Comparison of ENCODE assay signal across 18 mouse cellular contexts in the genomic region with DNA sequence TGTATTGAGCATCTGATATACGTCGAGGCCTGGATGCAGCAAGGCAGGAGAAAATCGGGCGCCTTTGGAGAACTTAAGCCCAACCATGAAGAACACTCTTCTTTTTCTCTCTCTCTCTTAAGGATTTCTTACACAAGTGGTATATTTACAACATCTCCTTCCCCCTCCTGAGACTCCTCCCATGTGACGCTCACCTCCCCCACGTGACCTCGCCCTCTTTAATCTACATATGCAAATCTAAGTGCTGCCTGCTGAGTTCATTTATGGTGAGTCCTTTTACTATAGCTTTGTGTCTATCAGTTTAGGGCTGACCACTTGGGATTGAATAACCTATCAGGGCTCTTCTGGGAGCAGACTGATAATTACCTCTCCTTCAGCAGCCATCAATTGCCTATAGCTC.
DNase-seq lines count a peak whose midpoint lies in the region; ATAC-seq and TF ChIP-seq lines count a peak whose summit lies in the region.
"Had no signal": no experiment of that assay in that cellular context is flagged by ENCODE, and none has a peak within 500 bp of the region (broad histone marks: within the 10 kb centered on the region; RNA-seq: fewer than 3 reads in every experiment).

No protein-coding gene starts in this region.

- TF ChIP-seq CTCF in lung, postnatal 0 days (IDR thresholded peaks at IDR 0.05) = no peak

- H3K9ac ChIP-seq in forebrain, embryonic 11.5 days (ENCODE audit: low read length) = no peak overlapping the region
- H3K9ac ChIP-seq in forebrain, embryonic 15.5 days (replicated peaks) = no peak overlapping the region
- H3K9ac ChIP-seq in midbrain, embryonic 13.5 days (replicated peaks) = no peak overlapping the region
- no peak overlapping the region for H3K9ac ChIP-seq in midbrain, embryonic 11.5 days (ENCODE audit: low read length)
- no peak overlapping the region for H3K9ac ChIP-seq in limb, embryonic 12.5 days (replicated peaks)
- H3K9ac ChIP-seq in lung, postnatal 0 days (replicated peaks; ENCODE audit: low read depth) = no peak overlapping the region
- H3K9ac ChIP-seq: embryonic facial prominence, embryonic 15.5 days had no signal

- no peak for ATAC-seq in forebrain, embryonic 11.5 days (replicated peaks; ENCODE audit: low FRiP score)
- ATAC-seq in forebrain, embryonic 15.5 days (replicated peaks) = no peak
- no peak for ATAC-seq in midbrain, embryonic 13.5 days
- no peak for ATAC-seq in midbrain, embryonic 11.5 days (ENCODE audit: low FRiP score)
- ATAC-seq in limb, embryonic 12.5 days (ENCODE audit: insufficient number of reproducible peaks, insufficient read depth, low FRiP score, low TSS enrichment, low read depth) = no peak
- no peak for ATAC-seq in lung, postnatal 0 days

- no peak for TF ChIP-seq EP300 in lung, postnatal 0 days (IDR thresholded peaks at IDR 0.05)

- peak overlapping the region; percentile 76 for H3K27ac ChIP-seq in forebrain, embryonic 11.5 days (ENCODE audit: low read depth, low read length)
- H3K27ac ChIP-seq in forebrain, embryonic 15.5 days (replicated peaks) = no peak overlapping the region
- H3K27ac ChIP-seq in midbrain, embryonic 13.5 days = peak overlapping the region; percentile 41; the same call in 1 of the 2 replicates
- no peak overlapping the region for H3K27ac ChIP-seq in midbrain, embryonic 11.5 days (ENCODE audit: low read depth, low read length)
- 0 out of 2 replicates have a peak overlapping the region, but pooled peaks have one; percentile 78 for H3K27ac ChIP-seq in limb, embryonic 12.5 days
- no peak overlapping the region for H3K27ac ChIP-seq in lung, postnatal 0 days (ENCODE audit: low read length)
- H3K27ac ChIP-seq: embryonic facial prominence, embryonic 15.5 days; layer of hippocampus, adult 2 months; stomach, postnatal 0 days had no signal

- no peaks in the 10 kb centered on the region for H3K36me3 ChIP-seq in forebrain, embryonic 11.5 days (ENCODE audit: control insufficient read depth, insufficient read depth, low read length)
- no peaks in the 10 kb centered on the region for H3K36me3 ChIP-seq in forebrain, embryonic 15.5 days
- no peaks in the 10 kb centered on the region for H3K36me3 ChIP-seq in midbrain, embryonic 13.5 days
- no peaks in the 10 kb centered on the region for H3K36me3 ChIP-seq in midbrain, embryonic 11.5 days (ENCODE audit: control insufficient read depth, insufficient read depth, low read length)
- no peaks in the 10 kb centered on the region for H3K36me3 ChIP-seq in limb, embryonic 12.5 days
- no peaks in the 10 kb centered on the region for H3K36me3 ChIP-seq in lung, postnatal 0 days (ENCODE audit: insufficient read depth, low read length)
- H3K36me3 ChIP-seq: embryonic facial prominence, embryonic 15.5 days had no signal

- DNase-seq in forebrain, embryonic 11.5 days (ENCODE audit: low spot score) = no peak
- DNase-seq in midbrain, embryonic 11.5 days (ENCODE audit: low spot score, missing footprints) = no peak
- DNase-seq in MN1 (ENCODE audit: low spot score) = peak; percentile 19
- no peak for DNase-seq in gastrocnemius, adult 8-10 months (ENCODE audit: low spot score in 2 of 2)
- no peak for DNase-seq in lung, postnatal 0 days (ENCODE audit: low spot score)
- DNase-seq: adrenal gland, postnatal 14 days; cerebellum, adult 2 months; gastrocnemius, postnatal 14 days; heart, postnatal 36 days; kidney, adult 9 months; thymus, postnatal 14 days had no signal

- no peaks in the 10 kb centered on the region for H3K27me3 ChIP-seq in forebrain, embryonic 11.5 days (ENCODE audit: control insufficient read depth, insufficient read depth, low read length)
- no peaks in the 10 kb centered on the region for H3K27me3 ChIP-seq in forebrain, embryonic 15.5 days
- H3K27me3 ChIP-seq in midbrain, embryonic 13.5 days = peaks cover 18% of the 10 kb centered on the region; the same call in 1 of the 2 replicates
- no peaks in the 10 kb centered on the region for H3K27me3 ChIP-seq in midbrain, embryonic 11.5 days (ENCODE audit: control insufficient read depth, insufficient read depth, low read length)
- H3K27me3 ChIP-seq in limb, embryonic 12.5 days = 0 out of 2 replicates have a peak, but pooled peaks cover 3% of the 10 kb centered on the region
- H3K27me3 ChIP-seq in lung, postnatal 0 days (replicated peaks; ENCODE audit: insufficient read depth, low read length) = no peaks in the 10 kb centered on the region
- H3K27me3 ChIP-seq: embryonic facial prominence, embryonic 15.5 days had no signal

- 70% methylated on average over 7 of the region's 7 CpGs for WGBS in forebrain, embryonic 11.5 days
- 67% methylated on average over 7 of the region's 7 CpGs for WGBS in forebrain, embryonic 15.5 days
- 75% methylated on average over 7 of the region's 7 CpGs for WGBS in midbrain, embryonic 13.5 days
- 79% methylated on average over 7 of the region's 7 CpGs for whole genome bisulfite sequencing in midbrain, embryonic 11.5 days
- 40% methylated on average over 7 of the region's 7 CpGs for WGBS in limb, embryonic 12.5 days
- WGBS in lung, postnatal 0 days = 90% methylated on average over 7 of the region's 7 CpGs

- peaks cover 14% of the 10 kb centered on the region; the same call in 1 of the 2 replicates for H3K4me1 ChIP-seq in forebrain, embryonic 11.5 days (replicated peaks; ENCODE audit: control insufficient read depth, insufficient read depth, low read length)
- peaks cover 11% of the 10 kb centered on the region for H3K4me1 ChIP-seq in forebrain, embryonic 15.5 days
- H3K4me1 ChIP-seq in midbrain, embryonic 13.5 days (replicated peaks) = peaks cover 32% of the 10 kb centered on the region
- H3K4me1 ChIP-seq in midbrain, embryonic 11.5 days (ENCODE audit: control insufficient read depth, insufficient read depth, low read length) = peaks cover 9% of the 10 kb centered on the region; the same call in 1 of the 2 replicates
- peaks cover 29% of the 10 kb centered on the region for H3K4me1 ChIP-seq in limb, embryonic 12.5 days (replicated peaks)
- H3K4me1 ChIP-seq in lung, postnatal 0 days (ENCODE audit: insufficient read depth, low read depth, low read length) = no peaks in the 10 kb centered on the region

- H3K9me3 ChIP-seq in forebrain, embryonic 11.5 days (ENCODE audit: control insufficient read depth, low read length) = no peaks in the 10 kb centered on the region
- no peaks in the 10 kb centered on the region for H3K9me3 ChIP-seq in forebrain, embryonic 15.5 days
- no peaks in the 10 kb centered on the region for H3K9me3 ChIP-seq in midbrain, embryonic 13.5 days
- no peaks in the 10 kb centered on the region for H3K9me3 ChIP-seq in midbrain, embryonic 11.5 days (ENCODE audit: control insufficient read depth, low read length)
- H3K9me3 ChIP-seq in limb, embryonic 12.5 days = no peaks in the 10 kb centered on the region
- no peaks in the 10 kb centered on the region for H3K9me3 ChIP-seq in lung, postnatal 0 days (ENCODE audit: low read length)
- H3K9me3 ChIP-seq: embryonic facial prominence, embryonic 15.5 days had no signal

- no peak overlapping the region for H3K4me3 ChIP-seq in forebrain, embryonic 11.5 days (ENCODE audit: low read depth, low read length)
- H3K4me3 ChIP-seq in forebrain, embryonic 15.5 days = no peak overlapping the region
- H3K4me3 ChIP-seq in midbrain, embryonic 13.5 days (replicated peaks) = no peak overlapping the region
- no peak overlapping the region for H3K4me3 ChIP-seq in midbrain, embryonic 11.5 days (ENCODE audit: low read depth, low read length)
- H3K4me3 ChIP-seq in limb, embryonic 12.5 days (replicated peaks) = no peak overlapping the region
- no peak overlapping the region for H3K4me3 ChIP-seq in lung, postnatal 0 days (ENCODE audit: low read depth, low read length)
- H3K4me3 ChIP-seq: embryonic facial prominence, embryonic 15.5 days; layer of hippocampus, adult 2 months had no signal

- no peak overlapping the region for H3K4me2 ChIP-seq in forebrain, embryonic 11.5 days (ENCODE audit: low read depth, low read length, severe bottlenecking)
- no peak overlapping the region for H3K4me2 ChIP-seq in forebrain, embryonic 15.5 days (replicated peaks)
- no peak overlapping the region for H3K4me2 ChIP-seq in midbrain, embryonic 13.5 days (replicated peaks)
- no peak overlapping the region for H3K4me2 ChIP-seq in midbrain, embryonic 11.5 days
- H3K4me2 ChIP-seq in limb, embryonic 12.5 days = peak overlapping the region; percentile 31; the same call in 1 of the 2 replicates
- H3K4me2 ChIP-seq in lung, postnatal 0 days (replicated peaks; ENCODE audit: low read depth, low read length) = no peak overlapping the region
- H3K4me2 ChIP-seq: embryonic facial prominence, embryonic 15.5 days; heart, embryonic 11.5 days had no signal

Comparison
In these comparisons a context has a peak if more than half of its experiments do, and no peak if none do; other contexts are left out.
1. H3K27ac ChIP-seq: peak in forebrain, embryonic 11.5 days (single experiment), midbrain, embryonic 13.5 days (single experiment) and limb, embryonic 12.5 days (single experiment); none in forebrain, embryonic 15.5 days (single experiment), midbrain, embryonic 11.5 days (single experiment) and lung, postnatal 0 days (single experiment).